Mouse (Mus musculus): Measurements from ENCODE around the gene Gm4881. TPM values are rescaled to one million over a fixed set of nuclear protein-coding genes. Genes with fewer than 3 reads are reported as not detected.
A peak's percentile ranks its signal among the peaks of the same experiment; 100 is the strongest.

The Gm4881 gene
- total RNA-seq (2021): not detected
- long read RNA-seq, experiment 1: 0 reads
- long read RNA-seq, experiment 2: 0 reads

DNA sequence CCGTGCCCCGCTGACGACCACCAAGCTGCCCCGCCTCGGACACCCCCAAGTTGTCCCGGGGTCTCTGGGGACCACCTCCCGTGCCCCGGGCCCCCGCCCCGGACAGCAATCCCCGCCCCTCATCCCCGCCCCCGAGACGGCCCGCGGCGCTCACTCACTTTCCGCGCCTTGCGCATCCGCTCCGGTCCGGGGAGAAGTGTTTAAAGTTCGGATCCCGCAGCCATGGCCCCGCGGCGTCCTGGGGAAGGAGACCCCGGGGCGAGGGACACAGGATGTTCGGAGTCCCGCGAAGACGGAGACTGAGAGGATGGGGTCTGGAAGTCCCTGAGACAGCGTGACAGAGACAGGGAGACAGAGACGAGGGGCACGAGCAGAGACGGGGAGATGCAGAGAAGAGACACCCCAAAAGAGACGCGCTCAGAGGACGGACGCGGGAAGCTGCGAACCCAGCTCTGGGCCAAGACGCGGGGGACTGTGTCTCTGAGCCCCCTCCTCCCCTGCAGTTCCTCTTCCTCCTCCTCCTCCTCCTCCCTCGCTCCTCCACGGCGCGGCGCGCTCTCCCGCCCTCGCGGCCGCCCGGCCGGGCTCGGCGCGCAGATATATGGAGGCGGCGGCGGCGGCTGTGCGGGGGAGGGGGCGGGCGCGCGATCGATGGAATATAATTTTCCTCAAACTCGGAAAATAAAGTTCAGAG is at the start of gene Gm4881:
TSS of gene Gm4881 (minus strand) at position 238 of the 694 bp plus-strand sequence.
- no peak for DNase-seq (ENCODE audit: low spot score in 2 of 2)

DNA sequence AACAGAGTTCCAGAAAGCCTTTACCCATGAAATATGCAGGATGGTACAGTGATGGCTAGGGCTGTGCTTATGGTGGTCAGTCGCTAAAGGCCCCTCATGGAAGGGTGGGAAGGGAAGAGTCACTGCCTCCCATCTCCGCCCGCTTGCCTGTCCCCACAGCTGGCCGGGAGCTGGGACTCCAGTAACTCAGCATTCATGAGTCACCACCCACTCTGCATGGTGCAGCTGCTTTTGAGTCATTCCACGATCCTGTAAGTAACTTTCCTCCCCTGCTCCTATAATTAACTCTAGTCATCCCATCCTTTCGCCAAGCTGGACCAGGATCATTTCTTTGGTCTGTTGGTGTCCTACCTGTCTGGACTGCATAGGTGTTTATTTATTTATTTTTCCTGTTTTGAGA is 48.8 kb upstream of the Gm4881 start:
- DNase-seq (ENCODE audit: low spot score in 2 of 2): peak; percentile 57 to 67

DNA sequence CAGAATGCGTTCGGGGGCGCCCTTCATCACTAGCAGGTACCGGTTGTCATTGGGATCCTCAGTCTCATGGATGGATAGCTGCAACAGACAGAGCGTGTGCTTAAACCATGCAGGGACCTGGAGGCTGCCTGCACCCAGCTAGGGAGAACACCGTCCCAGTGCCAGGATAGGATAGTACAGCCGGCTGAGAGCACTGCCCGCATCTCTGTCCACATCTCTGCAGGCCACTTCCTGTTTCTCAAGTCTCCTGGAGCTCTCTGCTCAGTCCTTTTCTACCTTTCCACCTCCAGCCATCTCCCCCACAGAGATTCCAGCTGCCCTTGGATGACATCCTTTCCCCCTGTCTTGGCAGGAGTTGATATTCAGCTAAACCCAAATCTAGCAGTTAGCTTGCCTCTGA is 46.2 kb upstream of the Gm4881 start:
- no peak for DNase-seq (ENCODE audit: low spot score in 2 of 2)

DNA sequence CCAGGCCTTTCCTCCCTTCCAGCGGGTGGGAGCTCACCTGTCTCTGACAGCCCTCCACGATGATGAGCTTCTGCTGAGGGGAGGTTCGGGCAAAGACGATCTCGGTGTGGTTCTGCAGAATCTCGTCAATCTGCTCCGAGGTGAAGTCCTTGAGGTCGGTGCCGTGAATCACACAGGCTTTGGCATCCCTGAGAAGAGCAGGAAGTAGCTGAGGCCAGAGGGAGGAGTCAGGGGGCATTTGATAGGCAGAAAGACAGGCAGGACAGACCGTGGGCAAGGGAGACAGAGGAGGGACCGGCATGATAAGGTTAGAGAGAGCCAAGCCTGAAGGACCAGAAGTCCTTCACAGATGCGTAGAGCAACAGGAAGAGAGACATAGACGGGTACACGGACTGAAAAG is 43.6 kb upstream of the Gm4881 start:
- DNase-seq (ENCODE audit: low spot score in 2 of 2): no peak

DNA sequence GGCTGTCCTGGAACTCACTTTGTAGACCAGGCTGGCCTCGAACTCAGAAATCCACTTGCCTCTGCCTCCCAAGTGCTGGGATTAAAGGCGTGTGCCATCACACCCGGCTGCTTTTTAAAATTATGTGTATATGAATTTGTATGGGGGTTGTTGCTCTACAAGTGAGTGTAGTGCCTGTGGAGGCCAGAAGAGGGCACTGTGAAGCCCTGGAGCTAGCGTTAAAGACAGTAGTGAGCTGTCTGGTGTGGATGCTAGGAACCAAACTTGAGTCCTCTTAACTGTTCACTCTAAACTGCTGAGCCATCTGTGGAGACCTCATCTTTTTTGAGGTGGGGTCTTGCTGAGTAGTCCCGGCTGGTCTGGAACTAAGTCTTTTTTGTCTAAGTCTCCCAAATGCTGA is 41.5 kb upstream of the Gm4881 start:
- no peak for DNase-seq (ENCODE audit: low spot score in 2 of 2)

DNA sequence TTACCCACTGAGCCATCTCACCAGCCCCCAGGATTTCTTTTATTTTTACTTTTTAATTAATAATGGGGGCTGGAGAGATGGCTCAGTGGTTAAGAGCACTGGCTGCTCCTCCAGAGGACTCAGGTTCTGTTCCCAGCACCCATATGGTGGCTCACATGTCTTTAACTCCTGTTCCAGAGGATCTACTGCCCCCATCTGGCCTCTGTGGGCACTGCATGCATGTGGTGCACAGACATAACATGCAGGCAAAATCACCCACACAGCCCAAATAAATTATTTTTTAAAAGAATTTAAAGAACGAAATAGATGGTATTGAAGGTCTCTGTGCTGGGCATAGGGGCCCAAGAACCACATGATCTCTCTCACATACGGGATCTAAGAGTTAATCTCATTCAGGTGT is 40.0 kb upstream of the Gm4881 start:
- peak in 1 of 2 experiments; percentile 10 for DNase-seq (ENCODE audit: low spot score in 2 of 2)

DNA sequence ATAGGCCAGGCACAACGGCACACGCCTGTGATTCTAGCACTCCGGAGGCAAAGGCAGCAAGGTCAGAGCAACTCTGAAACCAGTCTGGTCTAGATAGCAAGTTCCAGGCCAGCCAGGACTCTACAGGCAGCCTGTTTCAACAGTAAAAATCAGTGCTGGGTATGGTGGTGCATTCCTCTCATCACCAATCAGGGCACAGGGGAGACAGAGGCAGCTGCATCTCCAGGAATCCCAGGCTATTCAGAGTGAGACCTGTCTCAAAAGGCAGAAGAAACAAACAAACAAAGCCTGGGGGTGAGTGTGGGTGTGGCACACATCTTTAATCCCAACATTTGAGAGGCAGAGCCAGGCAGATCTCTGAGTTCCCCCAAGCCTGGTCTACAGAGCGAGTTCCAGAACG is 39.1 kb upstream of the Gm4881 start:
- DNase-seq (ENCODE audit: low spot score in 2 of 2): no peak

DNA sequence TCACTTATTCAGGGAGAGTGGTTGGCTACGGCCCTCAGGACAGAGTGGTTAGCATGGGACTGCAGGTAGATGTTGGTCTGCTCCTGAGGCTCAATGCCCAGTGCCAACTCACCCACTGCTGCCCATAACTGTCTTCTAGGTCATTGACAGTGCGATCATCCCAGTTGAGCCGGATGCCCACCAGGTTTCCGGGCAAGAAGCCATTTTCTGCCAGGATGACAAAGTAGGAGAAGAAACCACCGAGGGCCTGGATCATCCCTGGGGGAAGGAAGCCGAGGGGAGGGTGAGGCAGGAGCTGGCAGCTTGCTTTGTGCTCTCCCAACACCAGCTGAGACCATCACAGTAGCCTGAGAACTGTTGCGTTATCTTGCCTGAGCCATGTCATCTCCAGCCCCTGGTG is 36.1 kb upstream of the Gm4881 start:
- DNase-seq (ENCODE audit: low spot score in 2 of 2): peak in 1 of 2 experiments; percentile 2

DNA sequence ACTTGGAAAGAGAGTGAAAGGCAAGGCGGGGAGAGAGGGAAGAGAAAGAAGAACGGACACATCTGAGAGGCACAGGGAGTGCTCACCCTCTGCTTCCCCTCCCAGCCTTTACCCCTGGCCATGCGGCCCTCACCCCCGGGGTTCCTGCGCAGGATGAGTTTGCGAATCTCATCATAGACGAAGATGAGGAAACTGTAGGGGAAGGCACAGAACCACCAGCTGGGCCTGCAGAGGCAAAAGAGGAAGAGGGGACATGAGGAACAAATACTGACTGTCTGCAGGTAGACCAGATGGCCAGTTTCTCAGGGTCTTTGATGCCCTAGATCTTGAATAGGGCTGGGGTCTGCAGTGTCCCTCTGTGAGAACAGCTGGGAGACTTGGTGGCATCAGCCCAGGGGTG is 34.5 kb upstream of the Gm4881 start:
- no peak for DNase-seq (ENCODE audit: low spot score in 2 of 2)

DNA sequence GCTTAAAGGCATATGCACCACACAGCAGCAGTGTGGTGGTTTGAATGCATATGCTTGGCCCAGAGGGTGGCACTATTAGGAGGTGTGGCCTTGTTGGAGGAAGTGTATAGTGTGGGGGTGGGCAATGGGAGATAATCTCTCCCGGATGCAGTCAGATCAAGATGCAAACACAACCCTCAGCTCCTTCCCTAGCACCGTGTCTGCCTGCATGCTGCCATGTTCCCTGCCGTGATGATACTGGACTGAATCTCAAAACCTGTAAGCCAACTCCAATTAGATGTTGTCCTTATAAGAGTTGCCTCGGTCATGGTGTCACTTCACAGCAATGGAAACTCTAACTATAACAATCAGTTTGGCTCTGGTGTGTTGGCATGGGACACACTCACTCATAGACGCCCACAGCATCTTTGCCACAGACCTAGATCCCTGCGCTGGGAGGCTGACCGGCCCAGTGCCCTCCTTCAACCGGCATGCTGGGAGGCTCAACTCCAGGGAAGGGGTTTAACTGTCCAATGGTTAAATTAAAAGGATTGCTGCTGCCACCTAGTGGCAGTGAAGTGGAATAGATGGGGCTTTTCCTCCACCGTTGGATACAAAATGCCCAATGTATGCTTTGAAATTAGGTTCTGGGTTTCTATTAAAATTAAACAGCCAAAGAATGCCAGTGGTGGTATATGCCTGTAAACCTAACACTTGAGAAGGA is 30.8 kb upstream of the Gm4881 start:
- DNase-seq (ENCODE audit: low spot score in 2 of 2): no peak

DNA sequence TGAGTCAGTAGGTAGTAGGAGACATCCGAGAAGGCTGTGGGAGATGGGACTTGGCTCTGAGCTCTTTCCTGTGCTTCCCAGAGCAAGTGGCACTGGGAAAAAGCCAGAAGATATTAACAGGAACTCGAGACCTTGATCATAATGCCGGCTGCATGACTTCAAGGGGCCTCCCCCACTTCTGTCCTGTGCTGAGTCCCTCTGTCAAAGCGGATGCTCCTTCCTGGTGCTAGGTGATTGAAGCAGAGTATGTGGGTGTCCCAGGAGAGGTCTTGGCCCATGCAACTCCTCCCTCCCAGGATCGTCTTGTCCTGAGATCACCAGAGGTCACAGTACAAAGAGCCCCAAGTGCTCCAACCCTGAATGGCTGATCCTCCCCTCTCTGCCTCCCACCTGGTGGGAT is 29.6 kb upstream of the Gm4881 start:
- DNase-seq (ENCODE audit: low spot score in 2 of 2): no peak

DNA sequence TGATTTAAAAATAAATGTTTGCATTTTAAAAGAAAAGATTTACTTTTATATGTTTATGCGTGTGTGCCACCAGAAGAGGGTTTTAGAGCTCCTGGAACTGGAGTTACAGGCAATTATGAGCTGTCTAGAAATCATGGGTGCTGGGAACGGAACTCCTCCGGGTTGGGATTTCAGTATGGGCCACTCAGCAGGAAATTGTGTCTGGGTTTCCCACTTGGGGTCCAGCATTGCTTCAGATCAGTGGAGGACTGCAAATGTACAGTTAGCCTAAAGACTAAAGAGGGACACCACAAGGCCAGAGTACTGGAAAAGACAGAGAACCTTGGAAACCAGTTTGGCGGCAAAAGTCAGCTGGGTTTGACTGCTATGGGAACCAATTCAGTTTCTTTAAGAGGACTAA is 28.9 kb upstream of the Gm4881 start:
- DNase-seq (ENCODE audit: low spot score in 2 of 2): no peak

DNA sequence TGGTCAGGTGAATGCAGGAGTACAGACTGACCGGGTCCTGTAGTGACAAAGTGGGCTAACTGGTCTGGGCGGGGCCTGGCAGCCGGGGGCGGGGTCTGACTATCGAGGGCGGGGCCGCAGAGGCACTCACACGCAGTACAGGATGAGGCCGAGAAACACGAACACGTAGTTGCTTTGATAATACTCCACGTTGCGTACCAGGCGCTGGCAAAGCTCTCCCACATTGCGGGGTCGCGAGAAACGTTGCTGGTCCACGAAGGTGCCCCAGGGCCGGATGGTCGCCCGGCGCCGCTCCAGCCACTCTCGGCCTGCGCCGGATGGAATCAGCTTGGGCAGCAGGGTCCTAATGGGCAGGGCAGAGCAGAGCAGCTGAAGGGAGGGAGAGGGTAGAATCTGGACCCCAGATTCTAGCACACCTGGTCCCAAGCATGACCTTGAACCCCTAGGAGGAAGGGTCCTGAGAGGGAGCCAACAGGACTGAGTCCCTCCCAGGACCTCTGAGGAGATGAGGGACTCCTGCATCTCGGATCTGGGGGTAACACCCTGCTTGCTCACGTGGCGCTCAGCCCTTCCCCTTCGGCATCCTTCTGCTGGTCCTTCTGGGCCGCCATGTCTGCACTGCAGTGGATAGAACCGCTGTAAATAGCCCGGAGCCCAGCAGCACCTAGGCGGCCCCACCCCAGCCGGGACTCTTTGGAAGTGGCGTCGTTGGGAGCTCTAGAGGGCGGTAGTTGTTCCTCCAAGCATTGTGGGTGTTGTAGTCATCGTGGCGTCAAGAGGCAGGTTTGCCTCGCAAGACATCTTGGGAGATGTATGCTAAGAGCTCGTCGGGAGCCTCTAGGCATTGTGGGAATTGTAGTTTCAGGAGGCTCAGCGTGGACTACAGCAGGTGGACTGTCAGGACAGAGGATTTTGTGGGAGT is 27.9 kb upstream of the Gm4881 start, which contains the start of gene Rabac1:
TSS of gene Rabac1 (minus strand) at position 783 of the 922 bp plus-strand sequence.
- peak; percentile 90 to 95 for DNase-seq (ENCODE audit: low spot score in 2 of 2)

DNA sequence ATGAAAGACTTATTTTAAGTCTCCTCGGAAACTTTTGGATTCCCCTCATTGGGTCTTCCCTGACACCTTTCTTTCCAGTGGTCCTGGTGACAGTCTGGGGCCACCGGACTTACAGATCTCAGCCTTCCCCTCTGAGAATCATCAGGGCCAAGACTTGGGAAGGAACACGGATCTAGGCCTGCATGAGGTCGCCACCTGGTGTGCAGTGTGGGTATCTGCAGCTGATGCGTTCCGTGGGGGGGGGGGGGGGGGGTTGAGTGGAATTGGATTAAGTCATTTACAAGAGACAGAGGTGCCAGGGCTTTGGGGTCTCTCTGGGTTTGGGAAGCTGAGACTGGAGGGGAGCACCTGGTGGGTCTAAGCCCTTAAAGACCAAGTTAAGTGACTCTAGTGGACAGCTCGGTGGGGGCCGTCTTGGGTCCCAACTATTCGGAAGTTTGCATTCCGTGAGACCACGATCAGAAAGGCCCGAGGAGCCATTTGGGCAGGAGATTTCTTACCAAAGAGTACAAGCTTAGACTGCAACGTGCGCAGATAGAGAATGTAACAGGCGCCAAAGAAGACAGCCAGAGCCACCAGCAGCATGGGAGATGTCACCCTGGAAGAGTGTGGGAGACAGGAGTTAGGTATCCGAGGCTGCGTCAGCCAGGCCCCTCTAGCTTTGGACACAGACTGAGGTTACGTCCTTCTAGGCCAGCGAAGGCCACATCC is 27.1 kb upstream of the Gm4881 start:
- DNase-seq (ENCODE audit: low spot score in 2 of 2): peak in 1 of 2 experiments; percentile 40

DNA sequence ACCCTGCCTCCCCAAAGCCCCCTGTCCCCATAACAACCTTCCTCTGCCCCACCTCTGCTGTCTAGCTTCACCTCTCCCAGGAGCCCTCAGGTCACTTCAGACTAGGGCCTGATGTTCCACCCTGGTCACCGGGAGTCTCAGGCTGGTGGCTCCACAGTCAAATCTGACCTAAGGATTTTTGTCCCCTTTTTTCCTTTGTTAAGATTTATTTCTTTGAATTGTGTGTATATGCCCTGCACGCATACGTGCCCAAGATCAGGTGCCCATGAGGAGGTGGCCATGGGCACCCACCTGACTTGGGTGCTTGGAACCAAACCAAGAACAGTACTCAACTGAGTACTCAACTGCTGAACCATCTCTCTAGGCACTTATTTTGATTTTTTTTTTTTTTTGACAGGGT is 26.0 kb upstream of the Gm4881 start:
- no peak for DNase-seq (ENCODE audit: low spot score in 2 of 2)

DNA sequence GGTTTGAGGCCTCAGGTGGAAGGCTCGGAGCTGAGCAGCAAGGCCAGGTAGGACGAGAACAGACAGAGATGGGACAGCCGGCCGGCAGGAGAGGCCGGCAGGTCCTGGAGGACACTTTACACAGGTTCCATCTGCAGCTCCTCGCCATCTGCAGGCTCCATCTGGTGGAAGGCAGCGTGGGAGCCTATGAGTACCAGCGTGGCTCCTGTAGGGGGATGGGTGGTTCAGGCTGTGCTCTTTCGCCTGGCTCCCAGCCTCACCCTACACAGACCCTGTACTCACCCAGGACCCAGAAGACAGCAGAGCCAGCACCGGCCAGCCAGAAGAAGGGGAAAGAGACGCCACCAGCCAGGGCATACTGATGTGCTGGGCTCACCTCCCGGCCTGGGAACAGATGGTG is 25.5 kb upstream of the Gm4881 start:
- DNase-seq (ENCODE audit: low spot score in 2 of 2): peak; percentile 67 to 71

DNA sequence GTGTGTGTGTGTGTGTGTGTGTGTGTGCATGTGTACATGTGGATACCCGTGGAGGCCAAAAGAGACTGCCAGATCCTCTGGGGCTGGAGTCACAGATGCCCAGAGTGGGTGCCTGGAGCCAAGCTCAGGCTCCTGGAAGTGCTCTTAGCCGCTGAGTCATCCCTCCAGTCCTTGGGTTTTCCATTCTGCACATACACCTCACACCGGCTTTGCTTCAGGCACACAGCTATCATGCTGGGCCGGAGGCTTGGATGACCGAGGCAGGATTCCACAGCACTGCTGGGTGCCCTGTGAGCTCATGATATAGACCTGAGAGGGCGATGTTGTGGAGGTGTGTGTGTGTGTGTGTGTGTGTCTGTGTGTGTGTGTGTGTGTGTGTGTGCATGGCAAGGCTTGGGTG is 24.2 kb upstream of the Gm4881 start:
- DNase-seq (ENCODE audit: low spot score in 2 of 2): no peak

DNA sequence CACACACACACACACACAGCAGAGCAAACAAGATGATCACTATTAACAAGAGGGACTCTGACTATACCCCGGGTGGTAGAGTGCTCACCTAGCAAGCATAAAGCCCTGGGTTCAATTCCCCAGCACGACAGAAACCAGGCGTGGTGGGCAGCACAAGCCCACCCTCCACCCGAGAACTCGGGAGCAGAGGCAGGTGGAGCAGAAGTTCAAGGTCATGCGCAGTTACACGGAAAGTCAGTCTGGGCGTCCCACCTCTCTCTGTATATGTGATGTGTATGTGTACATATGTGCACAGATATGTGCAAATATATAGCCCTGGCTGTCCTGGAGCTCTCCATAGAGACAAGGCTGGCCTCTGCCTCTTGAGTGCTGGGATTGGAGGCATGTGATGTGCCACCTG is 23.7 kb upstream of the Gm4881 start:
- no peak for DNase-seq (ENCODE audit: low spot score in 2 of 2)

DNA sequence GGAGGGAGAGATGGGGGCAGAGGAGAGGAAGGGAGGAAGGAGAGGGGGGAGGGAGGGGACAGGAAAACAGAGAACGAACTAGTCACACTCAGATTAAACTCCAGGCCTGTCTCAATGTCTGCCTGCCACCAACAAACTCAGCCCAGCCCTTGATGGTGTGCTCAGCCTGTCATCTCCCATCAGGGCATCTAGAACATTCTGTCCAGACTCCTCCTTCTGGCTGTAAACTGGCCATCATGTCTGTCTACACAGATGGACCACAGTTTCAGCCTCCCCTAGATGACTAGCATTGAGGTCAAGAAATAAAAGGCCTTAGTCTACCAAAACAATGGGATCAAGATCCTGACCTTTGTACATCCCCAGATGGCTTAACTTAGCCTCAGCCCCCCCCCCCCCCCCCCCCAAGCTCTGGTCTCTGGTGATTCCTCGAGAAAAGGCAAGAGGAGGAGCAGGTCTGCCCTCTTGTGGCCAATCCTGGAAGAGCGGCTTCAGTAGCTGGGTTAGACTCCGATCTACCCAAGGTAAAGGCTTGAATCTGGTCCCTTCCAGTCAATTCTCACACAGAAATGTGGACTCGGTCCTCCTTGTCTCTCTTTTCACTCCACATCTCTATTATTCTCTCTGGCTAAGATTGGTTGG is 20.7 kb upstream of the Gm4881 start:
- DNase-seq (ENCODE audit: low spot score in 2 of 2): peak; percentile 85 to 90

DNA sequence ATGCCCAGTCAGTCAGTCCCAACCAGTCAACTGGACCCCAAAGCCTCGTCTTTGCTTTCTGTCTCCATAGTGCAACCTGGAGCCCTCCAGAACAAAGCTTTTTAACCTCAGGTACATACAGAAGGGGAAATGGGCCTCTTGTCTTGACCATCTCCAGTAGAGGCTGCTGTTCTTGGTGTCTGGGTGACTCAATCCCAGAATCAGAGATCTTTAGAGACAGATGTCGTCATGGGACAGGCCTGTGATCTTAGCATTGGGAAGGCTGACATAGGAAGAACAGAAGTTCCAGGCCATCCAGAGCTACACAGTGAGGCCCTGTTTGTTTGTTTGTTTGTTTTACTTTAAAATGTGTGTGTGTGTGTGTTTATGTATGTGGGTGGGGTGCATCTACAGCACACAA is 20.0 kb upstream of the Gm4881 start:
- no peak for DNase-seq (ENCODE audit: low spot score in 2 of 2)

DNA sequence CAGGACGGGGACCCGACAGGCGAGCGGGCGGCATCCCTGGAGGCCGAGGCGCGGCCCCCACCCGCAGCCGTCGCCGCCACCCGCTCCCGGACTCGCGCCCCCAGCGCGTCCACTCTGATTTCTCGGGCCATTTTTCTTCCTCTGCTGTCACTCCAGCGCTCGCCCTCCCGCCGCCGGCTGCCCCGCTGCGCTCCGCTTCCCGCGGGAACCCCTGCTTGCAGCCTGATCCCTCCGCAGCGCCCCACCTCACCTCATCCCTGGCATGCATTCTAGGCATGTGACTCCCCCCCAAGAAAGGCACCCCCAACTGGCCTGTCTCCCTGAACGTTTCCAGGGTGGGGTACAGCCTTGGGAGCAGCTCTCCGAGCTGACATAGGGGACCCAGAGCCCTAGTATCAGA is 10.9 kb upstream of the Gm4881 start:
- DNase-seq (ENCODE audit: low spot score in 2 of 2): no peak

All from left cerebral cortex, adult 18-20 months (tissue).